Mouse (Mus musculus): ENCODE data around the gene Ubtd1. TPM values are rescaled to one million over a fixed set of nuclear protein-coding genes. Genes with fewer than 3 reads are reported as not detected.

The Ubtd1 gene
- total and polyA plus RNA-seq, 3 experiments = 9.1 to 15.5 TPM; not detected in 1

DNA sequence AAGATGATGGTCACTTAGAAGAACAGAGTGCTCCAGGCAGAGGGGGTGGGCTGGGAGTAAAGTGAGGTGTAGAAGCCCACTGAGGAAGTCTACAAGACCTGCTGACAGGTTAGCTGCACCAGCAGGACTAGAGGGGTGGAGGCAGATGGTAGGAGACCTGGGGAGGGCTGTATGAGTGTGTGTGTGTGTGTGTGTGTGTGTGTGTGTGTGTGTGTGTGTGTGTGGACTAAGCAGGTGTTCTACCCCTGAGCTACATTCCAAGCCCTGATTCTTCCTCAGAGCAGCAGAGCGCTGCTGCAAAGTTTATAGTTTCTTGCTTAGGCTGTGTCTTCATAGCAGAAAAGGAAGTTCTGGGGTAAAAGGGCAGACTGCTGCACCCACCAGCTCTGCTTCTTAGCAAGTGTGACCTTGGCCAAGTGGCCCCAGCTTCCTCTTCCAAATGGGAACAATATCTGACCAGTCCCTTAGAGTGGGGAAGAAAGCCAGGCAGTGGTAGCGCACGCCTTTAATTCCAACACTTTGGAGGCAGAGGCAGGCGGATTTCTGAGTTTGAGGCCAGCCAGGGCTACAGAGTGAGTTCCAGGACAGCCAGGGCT is 18.2 kb downstream of the Ubtd1 start:
- no peaks in the 10 kb centered on the region for H3K9me3 ChIP-seq (replicated peaks; ENCODE audit: insufficient read depth, low read length)
- H3K36me3 ChIP-seq (ENCODE audit: control insufficient read depth in 1 of 2, insufficient read depth in 2 of 2, low read length in 2 of 2) = no peaks in the 10 kb centered on the region

DNA sequence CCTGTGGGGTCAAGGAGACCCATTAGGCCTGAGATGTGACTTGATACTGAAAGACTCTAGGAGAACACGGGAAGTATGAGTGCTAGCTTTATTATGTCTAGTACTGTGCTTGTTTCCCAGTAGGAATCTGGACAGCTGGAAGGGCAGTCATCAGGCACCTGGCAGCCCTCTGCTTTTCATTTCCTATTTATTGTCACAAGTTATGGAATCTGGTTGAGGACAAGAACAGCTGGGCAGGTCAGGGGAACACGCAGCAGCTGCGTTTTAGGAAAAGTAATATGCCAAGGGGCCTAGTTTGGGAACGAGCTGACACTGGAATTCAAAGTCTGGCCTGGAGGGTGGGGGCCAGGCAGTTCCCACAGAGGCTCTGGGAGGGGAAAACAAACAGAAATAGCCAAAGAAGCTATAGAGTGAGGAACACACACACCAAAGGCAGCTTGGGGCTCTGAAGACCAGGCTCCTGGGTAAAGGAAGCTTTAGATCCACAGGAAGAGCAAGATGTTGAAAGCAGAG is 18.9 kb downstream of the Ubtd1 start:
- Histone ChIP-seq H3K36me3 (ENCODE audit: control insufficient read depth in 1 of 2, insufficient read depth in 2 of 2, low read length in 2 of 2) (peaks cover 0 to 3% of the 10 kb centered on the region in 2 experiments; a peak in 2 of 4 replicates), H3K27ac (ENCODE audit: control insufficient read depth, low read depth, low read length) (no peak overlapping the region), H3K4me1 (ENCODE audit: control insufficient read depth in 1 of 2, insufficient read depth in 2 of 2, low read length in 2 of 2) (peaks cover 2 to 6% of the 10 kb centered on the region in 2 experiments), H3K79me2 (ENCODE audit: control insufficient read depth, insufficient read depth, low read length, poor library complexity) (no peaks in the 10 kb centered on the region), H3K4me3 (ENCODE audit: control insufficient read depth in 1 of 2, insufficient read depth in 1 of 2, low read depth in 2 of 2, low read length in 2 of 2) (no peak overlapping the region), H3K9ac (ENCODE audit: control insufficient read depth, low read depth, low read length, poor library complexity, severe bottlenecking) (no peak overlapping the region), H3K27me3 (ENCODE audit: control insufficient read depth in 1 of 2, insufficient read depth in 2 of 2, low read length in 2 of 2) (no peaks in the 10 kb centered on the region), H3K9me3 (replicated peaks; ENCODE audit: insufficient read depth, low read length) (no peaks in the 10 kb centered on the region)
- no peak for DNase-seq (ENCODE audit: low read depth, low spot score)
- TF ChIP-seq E2F4 (IDR thresholded peaks at IDR 0.05; ENCODE audit: borderline replicate concordance, low read depth, low read length) (no peak), HCFC1 (IDR thresholded peaks at IDR 0.05; ENCODE audit: low read depth, low read length) (no peak), RAD21 (IDR thresholded peaks at IDR 0.05; ENCODE audit: low read depth, low read length) (no peak), ZMIZ1 (IDR thresholded peaks at IDR 0.05; ENCODE audit: low read depth, low read length) (no peak), SMC3 (IDR thresholded peaks at IDR 0.05; ENCODE audit: low read depth, low read length) (no peak), GABPA (IDR thresholded peaks at IDR 0.05; ENCODE audit: low read depth, low read length) (no peak), CHD1 (IDR thresholded peaks at IDR 0.05; ENCODE audit: low read depth, low read length) (no peak)

More for the DNA sequence above, 18.2 kb downstream of the Ubtd1 start:
- no peak overlapping the region for H3K9ac ChIP-seq (ENCODE audit: control insufficient read depth, low read depth, low read length, poor library complexity, severe bottlenecking)
- H3K27me3 ChIP-seq (ENCODE audit: control insufficient read depth in 1 of 2, insufficient read depth in 2 of 2, low read length in 2 of 2) = no peaks in the 10 kb centered on the region
- no peak for TF ChIP-seq USF1 (IDR thresholded peaks at IDR 0.05; ENCODE audit: low read depth, low read length)
- DNase-seq (ENCODE audit: low read depth, low spot score) = no peak
- H3K4me1 ChIP-seq (ENCODE audit: control insufficient read depth in 1 of 2, insufficient read depth in 2 of 2, low read length in 2 of 2) = no peaks in the 10 kb centered on the region
- no peak overlapping the region for H3K4me3 ChIP-seq (ENCODE audit: control insufficient read depth in 1 of 2, insufficient read depth in 1 of 2, low read depth in 2 of 2, low read length in 2 of 2)
- no peaks in the 10 kb centered on the region for H3K79me2 ChIP-seq (ENCODE audit: control insufficient read depth, insufficient read depth, low read length, poor library complexity)
- H3K27ac ChIP-seq (ENCODE audit: control insufficient read depth, low read depth, low read length) = no peak overlapping the region

DNA sequence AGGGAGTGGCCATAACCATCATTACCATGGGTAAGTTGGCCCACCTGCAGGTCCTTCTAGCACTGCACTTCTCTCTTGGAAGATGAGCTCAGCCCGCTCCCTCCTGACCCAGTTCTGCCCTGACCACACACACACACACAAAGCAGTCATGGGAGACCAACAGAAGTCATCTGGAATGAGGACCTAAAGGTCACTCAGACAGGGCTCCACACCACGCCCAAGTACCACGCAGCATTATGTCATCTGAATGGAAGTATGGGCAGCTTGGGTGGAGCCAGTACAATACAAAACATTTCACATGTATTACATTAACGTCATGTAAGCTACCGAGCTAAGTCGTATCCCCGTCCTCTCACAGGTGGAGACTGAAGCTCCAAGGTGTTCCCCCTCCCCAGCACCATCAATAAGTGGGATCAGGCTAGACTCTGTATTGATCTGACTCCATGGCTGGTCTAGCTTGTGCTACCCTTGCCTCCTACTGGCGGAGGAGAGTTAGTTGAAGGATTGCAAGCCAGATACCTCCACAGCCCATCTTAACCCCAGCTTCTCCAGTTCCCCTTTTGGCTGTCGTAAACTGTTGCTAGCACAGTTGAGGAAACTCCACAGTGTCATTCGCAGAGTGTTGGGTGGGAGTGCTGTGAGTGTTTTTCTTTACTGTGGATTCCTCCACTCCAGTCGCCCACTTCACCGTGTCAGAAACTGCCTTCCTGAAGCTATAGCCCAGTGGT is 19.9 kb downstream of the Ubtd1 start:
- peak; percentile 31 for DNase-seq (ENCODE audit: low read depth, low spot score)
- Histone ChIP-seq H3K9me3 (replicated peaks; ENCODE audit: insufficient read depth, low read length) (no peaks in the 10 kb centered on the region), H3K27me3 (ENCODE audit: control insufficient read depth in 1 of 2, insufficient read depth in 2 of 2, low read length in 2 of 2) (no peaks in the 10 kb centered on the region), H3K36me3 (ENCODE audit: control insufficient read depth in 1 of 2, insufficient read depth in 2 of 2, low read length in 2 of 2) (peaks cover 0 to 8% of the 10 kb centered on the region in 2 experiments; a peak in 2 of 4 replicates), H3K4me1 (ENCODE audit: control insufficient read depth in 1 of 2, insufficient read depth in 2 of 2, low read length in 2 of 2) (peaks cover 2 to 13% of the 10 kb centered on the region in 2 experiments), H3K9ac (ENCODE audit: control insufficient read depth, low read depth, low read length, poor library complexity, severe bottlenecking) (no peak overlapping the region), H3K4me3 (ENCODE audit: control insufficient read depth in 1 of 2, insufficient read depth in 1 of 2, low read depth in 2 of 2, low read length in 2 of 2) (no peak overlapping the region), H3K79me2 (ENCODE audit: control insufficient read depth, insufficient read depth, low read length, poor library complexity) (no peaks in the 10 kb centered on the region), H3K27ac (ENCODE audit: control insufficient read depth, low read depth, low read length) (no peak overlapping the region)
- TF ChIP-seq MYC (IDR thresholded peaks at IDR 0.05; ENCODE audit: low read depth, low read length) = no peak
- no peak for TF ChIP-seq CHD1 (IDR thresholded peaks at IDR 0.05; ENCODE audit: low read depth, low read length)
- no peak for TF ChIP-seq MAFK (IDR thresholded peaks at IDR 0.05; ENCODE audit: borderline replicate concordance, low read depth, low read length)
- TF ChIP-seq SMC3 (IDR thresholded peaks at IDR 0.05; ENCODE audit: low read depth, low read length) = no peak
- TF ChIP-seq KAT2A (conservative IDR thresholded peaks at IDR 0.05; ENCODE audit: low read depth, low read length) = no peak
- no peak for TF ChIP-seq ZMIZ1 (IDR thresholded peaks at IDR 0.05; ENCODE audit: low read depth, low read length)
- no peak for TF ChIP-seq POLR2AphosphoS5 (IDR thresholded peaks at IDR 0.05; ENCODE audit: borderline replicate concordance, low read depth, low read length)
- TF ChIP-seq CTCF (IDR thresholded peaks at IDR 0.05 in 2 of 3, conservative IDR thresholded peaks at IDR 0.05 in 1 of 3; ENCODE audit: control insufficient read depth in 1 of 3, insufficient read depth in 1 of 3, low read depth in 2 of 3, low read length in 3 of 3, poor library complexity in 1 of 3, severe bottlenecking in 1 of 3) = no peak
- no peak for TF ChIP-seq UBTF (IDR thresholded peaks at IDR 0.05; ENCODE audit: borderline replicate concordance, insufficient read depth, low read depth, low read length)
- TF ChIP-seq BHLHE40 (IDR thresholded peaks at IDR 0.05; ENCODE audit: borderline replicate concordance, low read depth, low read length) = no peak
- no peak for TF ChIP-seq RCOR1 (IDR thresholded peaks at IDR 0.05; ENCODE audit: low read depth, low read length)
- no peak for TF ChIP-seq TCF12 (IDR thresholded peaks at IDR 0.05; ENCODE audit: low read depth, low read length)
- TF ChIP-seq GATA1 (IDR thresholded peaks at IDR 0.05; ENCODE audit: low read depth, low read length) = no peak
- TF ChIP-seq SIN3A (IDR thresholded peaks at IDR 0.05; ENCODE audit: low read length) = no peak
- TF ChIP-seq RAD21 (IDR thresholded peaks at IDR 0.05; ENCODE audit: low read depth, low read length) = no peak
- TF ChIP-seq MYB (IDR thresholded peaks at IDR 0.05; ENCODE audit: low read depth, low read length) = no peak
- TF ChIP-seq MAX (IDR thresholded peaks at IDR 0.05; ENCODE audit: low read length) = no peak
- no peak for TF ChIP-seq NELFE (IDR thresholded peaks at IDR 0.05; ENCODE audit: low read depth, low read length)
